Mouse (Mus musculus): ENCODE measurements around the gene Adi1. TPM values are rescaled to one million over a fixed set of nuclear protein-coding genes. Genes with fewer than 3 reads are reported as not detected.

The Adi1 gene
- total and polyA plus RNA-seq, 3 experiments: 20.1 to 70.8 (median 45.3) TPM

- Histone ChIP-seq H3K4me1 (ENCODE audit: insufficient read depth, low read depth, low read length) (peaks cover 22% of the 10 kb centered on the region), H3K36me3 (replicated peaks) (peaks cover 19% of the 10 kb centered on the region), H3K9me3 (replicated peaks) (no peaks in the 10 kb centered on the region), H3K4me3 (ENCODE audit: low read depth, low read length) (peak overlapping the region; percentile 79; the same call in 1 of the 2 replicates), H3K27me3 (ENCODE audit: insufficient read depth, low read length) (peaks cover 9% of the 10 kb centered on the region)
- TF ChIP-seq CTCF (IDR thresholded peaks at IDR 0.05; ENCODE audit: low read depth, low read length) (no peak), GATA1 (IDR thresholded peaks at IDR 0.05; ENCODE audit: borderline replicate concordance, low read length) (no peak), GATA2 (IDR thresholded peaks at IDR 0.05; ENCODE audit: borderline replicate concordance, low read depth, low read length) (no peak), TAL1 (conservative IDR thresholded peaks at IDR 0.05; ENCODE audit: low read depth, low read length) (no peak), POLR2AphosphoS5 (IDR thresholded peaks at IDR 0.05; ENCODE audit: insufficient replicate concordance, low read depth, low read length) (no peak)
- ATAC-seq (ENCODE audit: extremely low read depth, insufficient number of reproducible peaks, low FRiP score, poor library complexity, severe bottlenecking) (no peak), DNase-seq (ENCODE audit: low spot score) (no peak)
Observed at GRCm38 (mm10) chr12:28674038-28674720, 852 bp upstream of the Adi1 start.

GRCm38 (mm10) chr12:28675925-28676209, 836 bp downstream of the Adi1 start:
- H3K36me3 ChIP-seq (replicated peaks): peaks cover 35% of the 10 kb centered on the region
- ATAC-seq (ENCODE audit: extremely low read depth, insufficient number of reproducible peaks, low FRiP score, poor library complexity, severe bottlenecking) (no peak), DNase-seq (ENCODE audit: low spot score) (no peak)
- no peaks in the 10 kb centered on the region for H3K9me3 ChIP-seq (replicated peaks)
- peaks cover 6% of the 10 kb centered on the region for H3K27me3 ChIP-seq (ENCODE audit: insufficient read depth, low read length)
- TF ChIP-seq CTCF (IDR thresholded peaks at IDR 0.05; ENCODE audit: low read depth, low read length) (no peak), POLR2AphosphoS5 (IDR thresholded peaks at IDR 0.05; ENCODE audit: insufficient replicate concordance, low read depth, low read length) (no peak), GATA1 (IDR thresholded peaks at IDR 0.05; ENCODE audit: borderline replicate concordance, low read length) (no peak), TAL1 (conservative IDR thresholded peaks at IDR 0.05; ENCODE audit: low read depth, low read length) (no peak), GATA2 (IDR thresholded peaks at IDR 0.05; ENCODE audit: borderline replicate concordance, low read depth, low read length) (no peak)
- peaks cover 22% of the 10 kb centered on the region for H3K4me1 ChIP-seq (ENCODE audit: insufficient read depth, low read depth, low read length)
- H3K4me3 ChIP-seq (ENCODE audit: low read depth, low read length): peak overlapping the region; percentile 79

GRCm38 (mm10) chr12:28684674-28685073, 9.6 kb downstream of the Adi1 start:
- DNase-seq (ENCODE audit: low spot score): no peak
- H3K4me3 ChIP-seq (ENCODE audit: low read depth, low read length): no peak overlapping the region
- no peak for ATAC-seq (ENCODE audit: extremely low read depth, insufficient number of reproducible peaks, low FRiP score, poor library complexity, severe bottlenecking)
- TF ChIP-seq GATA1 (IDR thresholded peaks at IDR 0.05; ENCODE audit: borderline replicate concordance, low read length): no peak
- no peaks in the 10 kb centered on the region for H3K27me3 ChIP-seq (ENCODE audit: insufficient read depth, low read length)
- no peaks in the 10 kb centered on the region for H3K9me3 ChIP-seq (replicated peaks)
- H3K4me1 ChIP-seq (ENCODE audit: insufficient read depth, low read depth, low read length): 0 out of 2 replicates have a peak, but pooled peaks cover 2% of the 10 kb centered on the region
- H3K36me3 ChIP-seq (replicated peaks): peaks cover 82% of the 10 kb centered on the region

- DNase-seq (ENCODE audit: low spot score) (no peak), ATAC-seq (ENCODE audit: extremely low read depth, insufficient number of reproducible peaks, low FRiP score, poor library complexity, severe bottlenecking) (no peak)
- H3K4me3 ChIP-seq (ENCODE audit: low read depth, low read length): no peak overlapping the region
- H3K27me3 ChIP-seq (ENCODE audit: insufficient read depth, low read length): no peaks in the 10 kb centered on the region
- no peak for TF ChIP-seq POLR2AphosphoS5 (IDR thresholded peaks at IDR 0.05; ENCODE audit: insufficient replicate concordance, low read depth, low read length)
- no peak for TF ChIP-seq CTCF (IDR thresholded peaks at IDR 0.05; ENCODE audit: low read depth, low read length)
- no peak for TF ChIP-seq TAL1 (conservative IDR thresholded peaks at IDR 0.05; ENCODE audit: low read depth, low read length)
- no peak for TF ChIP-seq GATA1 (IDR thresholded peaks at IDR 0.05; ENCODE audit: borderline replicate concordance, low read length)
- no peak for TF ChIP-seq GATA2 (IDR thresholded peaks at IDR 0.05; ENCODE audit: borderline replicate concordance, low read depth, low read length)
- no peaks in the 10 kb centered on the region for H3K9me3 ChIP-seq (replicated peaks)
- H3K36me3 ChIP-seq (replicated peaks): peaks cover 83% of the 10 kb centered on the region
- 0 out of 2 replicates have a peak, but pooled peaks cover 2% of the 10 kb centered on the region for H3K4me1 ChIP-seq (ENCODE audit: insufficient read depth, low read depth, low read length)
Observed at GRCm38 (mm10) chr12:28685771-28686170, 10.7 kb downstream of the Adi1 start.

- TF ChIP-seq GATA2 (IDR thresholded peaks at IDR 0.05; ENCODE audit: borderline replicate concordance, low read depth, low read length): no peak
- no peak for TF ChIP-seq POLR2AphosphoS5 (IDR thresholded peaks at IDR 0.05; ENCODE audit: insufficient replicate concordance, low read depth, low read length)
- TF ChIP-seq CTCF (IDR thresholded peaks at IDR 0.05; ENCODE audit: low read depth, low read length): no peak
- TF ChIP-seq TAL1 (conservative IDR thresholded peaks at IDR 0.05; ENCODE audit: low read depth, low read length): no peak
- peaks cover 83% of the 10 kb centered on the region for H3K36me3 ChIP-seq (replicated peaks)
- H3K4me3 ChIP-seq (ENCODE audit: low read depth, low read length): no peak overlapping the region
- H3K9me3 ChIP-seq (replicated peaks): no peaks in the 10 kb centered on the region
- no peak for ATAC-seq (ENCODE audit: extremely low read depth, insufficient number of reproducible peaks, low FRiP score, poor library complexity, severe bottlenecking)
- H3K27me3 ChIP-seq (ENCODE audit: insufficient read depth, low read length): no peaks in the 10 kb centered on the region
- no peak for DNase-seq (ENCODE audit: low spot score)
- 0 out of 2 replicates have a peak, but pooled peaks cover 2% of the 10 kb centered on the region for H3K4me1 ChIP-seq (ENCODE audit: insufficient read depth, low read depth, low read length)
Observed at GRCm38 (mm10) chr12:28686199-28686879, 11.3 kb downstream of the Adi1 start.

GRCm38 (mm10) chr12:28688996-28689395, 14.0 kb downstream of the Adi1 start:
- H3K9me3 ChIP-seq (replicated peaks): no peaks in the 10 kb centered on the region
- TF ChIP-seq CTCF (IDR thresholded peaks at IDR 0.05; ENCODE audit: low read depth, low read length) (no peak), GATA1 (IDR thresholded peaks at IDR 0.05; ENCODE audit: borderline replicate concordance, low read length) (no peak), TAL1 (conservative IDR thresholded peaks at IDR 0.05; ENCODE audit: low read depth, low read length) (no peak), GATA2 (IDR thresholded peaks at IDR 0.05; ENCODE audit: borderline replicate concordance, low read depth, low read length) (no peak), POLR2AphosphoS5 (IDR thresholded peaks at IDR 0.05; ENCODE audit: insufficient replicate concordance, low read depth, low read length) (no peak)
- H3K4me3 ChIP-seq (ENCODE audit: low read depth, low read length): no peak overlapping the region
- DNase-seq (ENCODE audit: low spot score) (no peak), ATAC-seq (ENCODE audit: extremely low read depth, insufficient number of reproducible peaks, low FRiP score, poor library complexity, severe bottlenecking) (no peak)
- H3K4me1 ChIP-seq (ENCODE audit: insufficient read depth, low read depth, low read length): no peaks in the 10 kb centered on the region
- no peaks in the 10 kb centered on the region for H3K27me3 ChIP-seq (ENCODE audit: insufficient read depth, low read length)
- H3K36me3 ChIP-seq (replicated peaks): peaks cover 94% of the 10 kb centered on the region
